Mouse (Mus musculus): ENCODE results near the gene Ubr4. TPM values are rescaled to one million over a fixed set of nuclear protein-coding genes. Genes with fewer than 3 reads are reported as not detected.
A peak's percentile ranks its signal among the peaks of the same experiment; 100 is the strongest.

The Ubr4 gene
- polyA plus RNA-seq, 1 experiment = 183 TPM

GRCm38 (mm10) chr4:139489946-139490345 lies 137.5 kb downstream of the Ubr4 start:
- Histone ChIP-seq H3K27ac (ENCODE audit: insufficient read depth, low read length) (no peak overlapping the region), H3K4me3 (ENCODE audit: insufficient read depth, low read length) (no peak overlapping the region), H3K4me1 (ENCODE audit: control insufficient read depth, insufficient read depth, low read length) (peaks cover 3% of the 10 kb centered on the region; the same call in 1 of the 2 replicates)
- TF ChIP-seq CTCF (IDR thresholded peaks at IDR 0.05; ENCODE audit: extremely low read depth, insufficient read depth, low read length) = no peak
- no peak for TF ChIP-seq POLR2A (IDR thresholded peaks at IDR 0.05; ENCODE audit: extremely low read depth, insufficient read depth, low read length)

GRCm38 (mm10) chr4:139490413-139491055 lies 138.1 kb downstream of the Ubr4 start:
- TF ChIP-seq CTCF (IDR thresholded peaks at IDR 0.05; ENCODE audit: extremely low read depth, insufficient read depth, low read length) (no peak), POLR2A (IDR thresholded peaks at IDR 0.05; ENCODE audit: extremely low read depth, insufficient read depth, low read length) (no peak)
- H3K27ac ChIP-seq (ENCODE audit: insufficient read depth, low read length) = no peak overlapping the region; the same call in 1 of the 2 replicates
- H3K4me1 ChIP-seq (ENCODE audit: control insufficient read depth, insufficient read depth, low read length) = peaks cover 3% of the 10 kb centered on the region; the same call in 1 of the 2 replicates
- no peak overlapping the region for H3K4me3 ChIP-seq (ENCODE audit: insufficient read depth, low read length)

- Histone ChIP-seq H3K4me1 (ENCODE audit: control insufficient read depth, insufficient read depth, low read length) (peaks cover 3% of the 10 kb centered on the region; the same call in 1 of the 2 replicates), H3K27ac (ENCODE audit: insufficient read depth, low read length) (no peak overlapping the region), H3K4me3 (ENCODE audit: insufficient read depth, low read length) (no peak overlapping the region)
- TF ChIP-seq POLR2A (IDR thresholded peaks at IDR 0.05; ENCODE audit: extremely low read depth, insufficient read depth, low read length) (no peak), CTCF (IDR thresholded peaks at IDR 0.05; ENCODE audit: extremely low read depth, insufficient read depth, low read length) (no peak)
Observed at GRCm38 (mm10) chr4:139491541-139492170, 139.2 kb downstream of the Ubr4 start.

- Histone ChIP-seq H3K27ac (ENCODE audit: insufficient read depth, low read length) (no peak overlapping the region), H3K4me1 (ENCODE audit: control insufficient read depth, insufficient read depth, low read length) (peaks cover 3% of the 10 kb centered on the region; the same call in 1 of the 2 replicates), H3K4me3 (ENCODE audit: insufficient read depth, low read length) (no peak overlapping the region)
- TF ChIP-seq POLR2A (IDR thresholded peaks at IDR 0.05; ENCODE audit: extremely low read depth, insufficient read depth, low read length) (no peak), CTCF (IDR thresholded peaks at IDR 0.05; ENCODE audit: extremely low read depth, insufficient read depth, low read length) (no peak)
Observed at GRCm38 (mm10) chr4:139492258-139492833, 139.9 kb downstream of the Ubr4 start.

GRCm38 (mm10) chr4:139493227-139494025 lies 141.0 kb downstream of the Ubr4 start:
- Histone ChIP-seq H3K4me3 (ENCODE audit: insufficient read depth, low read length) (no peak overlapping the region), H3K4me1 (ENCODE audit: control insufficient read depth, insufficient read depth, low read length) (peaks cover 3% of the 10 kb centered on the region; the same call in 1 of the 2 replicates), H3K27ac (ENCODE audit: insufficient read depth, low read length) (no peak overlapping the region)
- TF ChIP-seq POLR2A (IDR thresholded peaks at IDR 0.05; ENCODE audit: extremely low read depth, insufficient read depth, low read length) (no peak), CTCF (IDR thresholded peaks at IDR 0.05; ENCODE audit: extremely low read depth, insufficient read depth, low read length) (no peak)

- Histone ChIP-seq H3K27ac (ENCODE audit: insufficient read depth, low read length) (no peak overlapping the region), H3K4me1 (ENCODE audit: control insufficient read depth, insufficient read depth, low read length) (no peaks in the 10 kb centered on the region), H3K4me3 (ENCODE audit: insufficient read depth, low read length) (no peak overlapping the region)
- TF ChIP-seq CTCF (IDR thresholded peaks at IDR 0.05; ENCODE audit: extremely low read depth, insufficient read depth, low read length) = no peak
- no peak for TF ChIP-seq POLR2A (IDR thresholded peaks at IDR 0.05; ENCODE audit: extremely low read depth, insufficient read depth, low read length)
Observed at GRCm38 (mm10) chr4:139500814-139501213, 148.4 kb downstream of the Ubr4 start.

- TF ChIP-seq CTCF (IDR thresholded peaks at IDR 0.05; ENCODE audit: extremely low read depth, insufficient read depth, low read length) = 0 out of 2 replicates have a peak, but pooled peaks have one; percentile 19
- no peak for TF ChIP-seq POLR2A (IDR thresholded peaks at IDR 0.05; ENCODE audit: extremely low read depth, insufficient read depth, low read length)
- no peak overlapping the region for H3K27ac ChIP-seq (ENCODE audit: insufficient read depth, low read length)
- H3K4me3 ChIP-seq (ENCODE audit: insufficient read depth, low read length) = no peak overlapping the region
- H3K4me1 ChIP-seq (ENCODE audit: control insufficient read depth, insufficient read depth, low read length) = no peaks in the 10 kb centered on the region
Observed at GRCm38 (mm10) chr4:139501702-139502101, 149.3 kb downstream of the Ubr4 start.

GRCm38 (mm10) chr4:139503919-139504318 lies 151.5 kb downstream of the Ubr4 start:
- Histone ChIP-seq H3K4me1 (ENCODE audit: control insufficient read depth, insufficient read depth, low read length) (no peaks in the 10 kb centered on the region), H3K27ac (ENCODE audit: insufficient read depth, low read length) (no peak overlapping the region), H3K4me3 (ENCODE audit: insufficient read depth, low read length) (no peak overlapping the region)
- no peak for TF ChIP-seq CTCF (IDR thresholded peaks at IDR 0.05; ENCODE audit: extremely low read depth, insufficient read depth, low read length)
- no peak for TF ChIP-seq POLR2A (IDR thresholded peaks at IDR 0.05; ENCODE audit: extremely low read depth, insufficient read depth, low read length)

- TF ChIP-seq CTCF (IDR thresholded peaks at IDR 0.05; ENCODE audit: extremely low read depth, insufficient read depth, low read length) (no peak), POLR2A (IDR thresholded peaks at IDR 0.05; ENCODE audit: extremely low read depth, insufficient read depth, low read length) (no peak)
- no peaks in the 10 kb centered on the region for H3K4me1 ChIP-seq (ENCODE audit: control insufficient read depth, insufficient read depth, low read length)
- H3K4me3 ChIP-seq (ENCODE audit: insufficient read depth, low read length) = no peak overlapping the region
- H3K27ac ChIP-seq (ENCODE audit: insufficient read depth, low read length) = no peak overlapping the region
Observed at GRCm38 (mm10) chr4:139505716-139506115, 153.3 kb downstream of the Ubr4 start.

Data from cortical plate, adult 2 months (tissue).